Mouse (Mus musculus) C2C12 (cell line): ENCODE results near the gene Cachd1. TPM values are rescaled to one million over a fixed set of nuclear protein-coding genes. Genes with fewer than 3 reads are reported as not detected.

ENCODE experiments used
- H3K27me3 ChIP-seq: one replicate; pipeline ENCODE4 v1.6.1; 2011; ENCODE audit not compliant: control insufficient read depth, insufficient read depth, insufficient read length
- H3K36me3 ChIP-seq: one replicate; pipeline ENCODE4 v1.6.1; 2011; ENCODE audit not compliant: control insufficient read depth, insufficient read depth
- H3K4me3 ChIP-seq: one replicate; pipeline ENCODE4 v1.5.1; 2011; ENCODE audit warnings: mild to moderate bottlenecking, control low read depth; ENCODE audit not compliant: poor library complexity, insufficient read depth, severe bottlenecking
- H3K79me2 ChIP-seq: one replicate; pipeline ENCODE4 v1.6.1; 2011; ENCODE audit not compliant: control insufficient read depth, insufficient read depth
- H3K79me3 ChIP-seq: one replicate; pipeline ENCODE4 v1.6.1; 2011; ENCODE audit warnings: low read depth, control low read depth
- H3ac ChIP-seq: one replicate; pipeline ENCODE3; 2011; ENCODE audit warnings: low read depth; ENCODE audit not compliant: control insufficient read depth, insufficient read length
- CEBPB ChIP-seq: IDR thresholded peaks from one replicate; pipeline ENCODE4 v1.6.1; 2011; ENCODE audit warnings: low read depth, mild to moderate bottlenecking, control low read depth, moderate library complexity
- CTCF ChIP-seq: IDR thresholded peaks from one replicate; pipeline ENCODE4 v1.5.1; 2011; ENCODE audit not compliant: control insufficient read depth, insufficient read depth, insufficient read length
- FOSL1 ChIP-seq: IDR thresholded peaks from one replicate; pipeline ENCODE4 v1.8.0; 2011; ENCODE audit warnings: mild to moderate bottlenecking, low read length; ENCODE audit not compliant: poor library complexity, insufficient read depth, severe bottlenecking
- MAX ChIP-seq: IDR thresholded peaks from one replicate; pipeline ENCODE4 v1.6.1; 2011; ENCODE audit warnings: mild to moderate bottlenecking, control low read depth
- MYOD1 ChIP-seq: IDR thresholded peaks from one replicate; pipeline ENCODE4 v1.6.1; 2011; ENCODE audit warnings: low read depth; ENCODE audit not compliant: control insufficient read depth, insufficient read length
- MYOG ChIP-seq: IDR thresholded peaks from one replicate; pipeline ENCODE4 v1.6.1; 2011; ENCODE audit not compliant: control insufficient read depth, insufficient read length; ENCODE audit errors: extremely low read depth
- USF1 ChIP-seq: IDR thresholded peaks from one replicate; pipeline ENCODE4 v1.6.1; 2011; ENCODE audit warnings: low read depth, mild to moderate bottlenecking, control low read depth, moderate library complexity
- polyA plus RNA-seq: library from polyadenylated mRNA; unstranded; fragments of >200 nt; fragmentation: generic; extraction: Trizol; gene quantifications from one replicate; pipeline ENCODE4 v1.2.1, GENCODE M21; 2012; ENCODE audit warnings: missing spikeins

The Cachd1 gene
- polyA plus RNA-seq, 1 experiment, result 8.1 TPM

GRCm38 (mm10) chr4:100819238-100819637, 42.8 kb downstream of the Cachd1 start:
- Histone ChIP-seq H3K4me3 (no peak overlapping the region), H3ac (no peak overlapping the region), H3K27me3 (no peaks in the 10 kb centered on the region), H3K36me3 (no peaks in the 10 kb centered on the region), H3K79me3 (peaks cover 14% of the 10 kb centered on the region), H3K79me2 (peaks cover 13% of the 10 kb centered on the region)
- no peak for TF ChIP-seq CEBPB
- no peak for TF ChIP-seq USF1
- no peak for TF ChIP-seq MYOD1
- no peak for TF ChIP-seq MYOG
- TF ChIP-seq CTCF, result no peak

GRCm38 (mm10) chr4:100822526-100822925, 46.1 kb downstream of the Cachd1 start:
- H3K79me3 ChIP-seq, result peaks cover 19% of the 10 kb centered on the region
- TF ChIP-seq CEBPB (no peak), MYOG (no peak), MAX (no peak), FOSL1 (no peak), CTCF (no peak), USF1 (no peak), MYOD1 (no peak)
- no peaks in the 10 kb centered on the region for H3K27me3 ChIP-seq

GRCm38 (mm10) chr4:100827374-100827773, 50.9 kb downstream of the Cachd1 start:
- TF ChIP-seq MYOD1 (no peak), USF1 (no peak)
- H3ac ChIP-seq, result no peak overlapping the region
- no peak overlapping the region for H3K4me3 ChIP-seq
- no peaks in the 10 kb centered on the region for H3K36me3 ChIP-seq
- H3K79me3 ChIP-seq, result peaks cover 12% of the 10 kb centered on the region
- no peaks in the 10 kb centered on the region for H3K27me3 ChIP-seq
- H3K79me2 ChIP-seq, result peaks cover 32% of the 10 kb centered on the region

More at GRCm38 (mm10) chr4:100822526-100822925, 46.1 kb downstream of the Cachd1 start:
- Histone ChIP-seq H3K4me3 (no peak overlapping the region), H3K79me2 (peaks cover 27% of the 10 kb centered on the region), H3ac (no peak overlapping the region), H3K36me3 (no peaks in the 10 kb centered on the region)

- TF ChIP-seq MYOD1, result no peak
- no peak for TF ChIP-seq FOSL1
- no peak for TF ChIP-seq CEBPB
- TF ChIP-seq USF1, result no peak
- no peak for TF ChIP-seq MAX
- no peak for TF ChIP-seq CTCF
- TF ChIP-seq MYOG, result no peak
- H3K27me3 ChIP-seq, result no peaks in the 10 kb centered on the region
- no peak overlapping the region for H3K4me3 ChIP-seq
- peaks cover 12% of the 10 kb centered on the region for H3K79me3 ChIP-seq
- H3K36me3 ChIP-seq, result no peaks in the 10 kb centered on the region
- no peak overlapping the region for H3ac ChIP-seq
- H3K79me2 ChIP-seq, result peaks cover 29% of the 10 kb centered on the region
Observed at GRCm38 (mm10) chr4:100828737-100829136, 52.3 kb downstream of the Cachd1 start.

- peaks cover 1% of the 10 kb centered on the region for H3K79me3 ChIP-seq
- no peak overlapping the region for H3ac ChIP-seq
- H3K36me3 ChIP-seq, result no peaks in the 10 kb centered on the region
- TF ChIP-seq MYOG (no peak), MAX (no peak), MYOD1 (no peak), USF1 (no peak), CEBPB (no peak)
- peaks cover 35% of the 10 kb centered on the region for H3K79me2 ChIP-seq
- no peak overlapping the region for H3K4me3 ChIP-seq
- no peaks in the 10 kb centered on the region for H3K27me3 ChIP-seq
Observed at GRCm38 (mm10) chr4:100837205-100837604, 60.7 kb downstream of the Cachd1 start.

GRCm38 (mm10) chr4:100842629-100843028, 66.2 kb downstream of the Cachd1 start:
- TF ChIP-seq FOSL1 (no peak), MAX (no peak), MYOD1 (no peak), USF1 (no peak), CTCF (no peak), MYOG (no peak), CEBPB (no peak)
- Histone ChIP-seq H3ac (no peak overlapping the region), H3K79me3 (peaks cover 3% of the 10 kb centered on the region), H3K36me3 (no peaks in the 10 kb centered on the region), H3K79me2 (peaks cover 46% of the 10 kb centered on the region), H3K4me3 (no peak overlapping the region), H3K27me3 (no peaks in the 10 kb centered on the region)
